Mouse (Mus musculus): ENCODE data around the gene Scnn1a. TPM values are rescaled to one million over a fixed set of nuclear protein-coding genes. Genes with fewer than 3 reads are reported as not detected.
A peak's percentile ranks its signal among the peaks of the same experiment; 100 is the strongest.

Gene Scnn1a
- polyA plus RNA-seq, 1 experiment from 2014 or later: 9.0 TPM

DNA sequence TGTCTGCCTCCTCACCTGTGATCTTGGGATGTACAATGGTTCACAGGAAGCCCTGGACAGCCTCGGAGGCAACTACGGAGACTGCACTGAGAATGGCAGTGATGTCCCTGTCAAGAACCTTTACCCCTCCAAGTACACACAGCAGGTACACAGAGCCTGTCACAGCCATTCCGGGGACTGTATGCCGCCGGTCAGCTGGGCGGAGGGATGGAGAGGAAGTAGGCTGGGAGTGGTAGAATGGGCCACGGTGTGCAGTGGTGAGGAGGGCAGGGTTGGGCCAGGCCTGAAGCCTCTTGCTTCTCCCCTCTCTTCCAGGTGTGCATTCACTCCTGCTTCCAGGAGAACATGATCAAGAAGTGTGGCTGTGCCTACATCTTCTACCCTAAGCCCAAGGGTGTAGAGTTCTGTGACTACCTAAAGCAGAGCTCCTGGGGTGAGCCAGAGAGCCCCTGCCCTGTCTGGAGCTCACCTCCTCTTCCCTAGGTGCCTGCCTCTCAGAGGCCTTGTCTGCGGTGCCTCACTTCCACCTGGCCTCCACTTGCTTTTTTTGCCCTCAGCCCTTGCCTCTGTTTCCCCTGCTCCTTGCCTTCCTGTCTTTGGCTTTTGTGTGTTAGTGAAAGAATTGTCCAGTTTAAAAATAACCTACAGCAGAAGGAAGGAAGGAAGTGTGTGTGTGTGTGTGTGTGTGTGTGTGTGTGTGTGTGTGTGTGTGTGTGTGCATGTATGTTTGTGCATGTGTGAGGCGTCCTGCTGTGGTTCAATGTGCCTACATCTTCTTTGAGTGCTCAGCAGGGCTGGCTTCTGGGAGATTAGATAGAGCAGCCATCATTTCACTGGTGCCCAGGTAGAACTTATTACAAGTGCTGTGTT is 18.6 kb downstream of the Scnn1a start:
- DNase-seq (ENCODE audit: low spot score): no peak

DNA sequence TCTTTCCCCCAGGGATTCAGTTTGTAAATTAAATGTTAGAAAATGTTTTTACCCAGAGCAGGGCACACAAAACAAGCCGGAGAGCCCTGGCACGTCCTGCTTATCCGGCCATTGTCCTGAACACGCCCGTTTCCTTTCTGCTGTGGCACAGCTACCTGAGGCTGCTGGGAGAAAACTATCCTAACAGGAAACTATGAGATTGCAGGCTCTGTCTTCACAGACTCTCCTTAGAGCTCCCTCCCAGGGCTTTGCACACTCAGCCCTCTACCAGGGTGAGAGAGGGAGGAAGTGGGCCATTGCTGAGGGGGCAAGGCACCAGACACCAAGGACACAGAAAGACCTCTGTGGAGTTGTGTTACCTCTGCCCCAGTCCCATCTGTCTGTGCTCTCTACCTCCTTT is 19.8 kb downstream of the Scnn1a start:
- DNase-seq (ENCODE audit: low spot score): no peak

- DNase-seq (ENCODE audit: low spot score): no peak
These were observed 21.7 kb downstream of the Scnn1a start for GRCm38 (mm10) chr6:125342198-125342597.

GRCm38 (mm10) chr6:125344084-125344483 is 23.6 kb downstream of the Scnn1a start:
- DNase-seq (ENCODE audit: low spot score): no peak

DNA sequence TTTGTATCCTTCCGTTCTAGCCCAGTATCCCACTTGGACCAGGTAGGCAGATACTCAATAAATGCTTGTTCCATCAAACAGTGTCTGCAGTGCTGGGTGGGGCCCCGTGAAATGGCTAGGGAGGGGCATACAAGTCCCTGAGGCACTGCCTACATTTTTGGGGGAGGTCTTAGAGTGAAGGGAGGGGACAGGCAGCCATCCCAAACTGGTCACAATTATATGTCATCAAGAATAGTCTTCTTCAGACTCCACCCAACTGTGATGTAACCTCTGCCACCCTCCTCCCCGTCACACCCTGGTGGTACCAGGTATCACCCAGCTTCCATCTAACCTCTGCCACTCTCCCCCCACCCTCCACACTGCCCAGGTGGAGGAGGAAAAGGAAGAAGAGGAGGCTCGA is 24.4 kb downstream of the Scnn1a start:
- no peak for DNase-seq (ENCODE audit: low spot score)

DNA sequence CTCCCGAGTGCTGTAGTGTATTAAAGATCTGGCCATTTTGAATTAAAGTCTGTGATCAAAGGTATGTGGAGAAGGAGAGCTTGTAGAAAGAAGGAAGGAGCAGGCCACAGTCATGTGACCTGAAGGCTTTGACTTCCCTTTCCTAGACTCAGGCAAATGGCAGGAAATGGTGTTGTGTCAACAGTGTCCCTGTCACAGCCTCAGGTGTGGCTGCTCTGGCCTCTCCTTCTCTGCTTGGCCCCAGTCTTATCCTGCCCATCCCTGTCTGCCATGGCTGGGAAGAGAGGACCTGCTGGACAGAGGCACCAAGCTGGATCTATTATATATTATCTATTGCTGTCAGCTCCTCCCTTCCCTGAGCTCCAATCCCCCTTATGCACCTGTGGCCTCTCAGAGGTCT is 25.2 kb downstream of the Scnn1a start:
- no peak for DNase-seq (ENCODE audit: low spot score)

DNA sequence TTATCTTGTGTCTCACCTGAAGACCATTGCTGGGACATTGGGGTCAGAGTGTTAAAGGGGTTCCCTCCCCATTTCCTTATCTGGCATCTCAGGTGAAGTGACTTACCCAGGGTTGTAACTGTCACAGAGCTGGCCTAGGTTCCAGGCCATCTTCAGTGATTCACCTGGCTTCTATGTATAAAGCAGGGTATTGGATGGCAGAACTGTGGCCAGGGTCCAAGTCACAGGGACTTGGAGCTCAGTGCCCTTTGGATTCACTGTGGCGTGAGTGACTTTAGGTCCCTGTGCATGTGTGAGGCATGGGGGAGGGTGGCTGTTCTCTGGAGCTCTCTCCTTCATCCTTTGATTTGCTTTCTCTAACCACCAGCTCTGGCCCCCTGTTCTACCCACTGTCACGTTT is 25.6 kb downstream of the Scnn1a start:
- no peak for DNase-seq (ENCODE audit: low spot score)

DNA sequence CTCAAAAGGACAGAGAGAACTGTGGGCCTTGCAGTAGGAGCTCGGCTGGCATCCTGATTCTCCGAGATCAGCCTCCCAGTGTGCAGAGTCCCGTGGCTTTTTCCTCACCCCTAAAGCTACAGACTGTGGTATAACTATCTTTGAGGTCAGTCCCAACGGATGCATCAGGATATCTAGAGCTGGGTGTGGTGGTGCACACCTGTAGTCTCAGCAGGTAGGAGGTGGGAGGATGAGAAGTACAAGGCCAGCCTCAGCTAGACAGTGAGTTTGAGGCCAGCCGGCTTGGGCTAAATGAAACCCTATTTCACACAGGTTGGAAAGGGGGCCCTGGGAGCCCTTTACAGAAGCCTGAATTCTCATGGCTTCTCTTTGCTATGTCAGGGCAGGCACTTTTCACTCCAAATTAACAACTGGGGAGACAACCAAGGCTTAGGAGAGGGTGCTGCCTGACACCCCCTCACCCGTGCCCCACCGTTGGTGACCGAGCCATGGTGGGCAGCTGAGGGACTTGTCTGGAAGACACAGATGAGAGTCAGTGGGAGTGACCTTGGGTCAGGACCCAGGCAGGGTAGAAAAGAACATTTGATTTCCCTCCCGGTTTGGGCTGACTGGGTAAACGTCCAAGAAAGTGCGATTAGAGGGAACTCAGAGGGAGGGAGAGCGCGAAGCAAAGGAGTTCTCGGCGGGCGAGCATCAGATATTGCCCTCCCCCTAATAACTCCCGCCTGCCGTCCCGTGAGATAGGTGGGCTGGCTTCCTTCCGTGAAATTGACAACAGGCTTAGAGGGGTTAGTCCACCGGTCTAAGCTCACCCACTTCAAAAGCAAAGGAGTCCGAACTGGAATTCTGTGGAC is 28.5 kb downstream of the Scnn1a start, which contains the start of gene Tnfrsf1a:
TSS of gene Tnfrsf1a (plus strand) at position 642 of the 854 bp plus-strand sequence.
- no peak for DNase-seq (ENCODE audit: low spot score)

- DNase-seq (ENCODE audit: low spot score): peak; percentile 72
These were observed 29.2 kb downstream of the Scnn1a start for GRCm38 (mm10) chr6:125349575-125350230.

GRCm38 (mm10) chr6:125350231-125350994 is 30.0 kb downstream of the Scnn1a start:
- DNase-seq (ENCODE audit: low spot score): no peak

GRCm38 (mm10) chr6:125350995-125351324 is 30.5 kb downstream of the Scnn1a start:
- no peak for DNase-seq (ENCODE audit: low spot score)

- DNase-seq (ENCODE audit: low spot score): no peak
These were observed 31.0 kb downstream of the Scnn1a start for GRCm38 (mm10) chr6:125351368-125352045.

DNA sequence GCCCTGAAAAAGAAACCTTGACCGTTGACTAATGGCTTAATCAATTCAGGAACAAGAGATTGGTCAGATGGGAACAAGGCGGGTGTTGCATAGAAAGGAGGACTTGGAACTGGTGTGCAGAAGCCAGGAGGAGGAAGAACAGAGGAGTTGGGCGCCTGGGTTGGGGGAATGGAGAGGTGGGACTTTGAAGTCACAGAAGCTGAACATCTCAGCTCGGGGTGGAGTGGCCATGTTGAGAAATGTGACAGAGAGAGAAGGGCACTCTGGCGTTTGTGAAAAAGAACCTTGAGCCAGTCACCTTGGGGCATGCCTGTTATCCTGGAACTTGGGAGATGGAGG is 31.6 kb downstream of the Scnn1a start:
- DNase-seq (ENCODE audit: low spot score): no peak

DNA sequence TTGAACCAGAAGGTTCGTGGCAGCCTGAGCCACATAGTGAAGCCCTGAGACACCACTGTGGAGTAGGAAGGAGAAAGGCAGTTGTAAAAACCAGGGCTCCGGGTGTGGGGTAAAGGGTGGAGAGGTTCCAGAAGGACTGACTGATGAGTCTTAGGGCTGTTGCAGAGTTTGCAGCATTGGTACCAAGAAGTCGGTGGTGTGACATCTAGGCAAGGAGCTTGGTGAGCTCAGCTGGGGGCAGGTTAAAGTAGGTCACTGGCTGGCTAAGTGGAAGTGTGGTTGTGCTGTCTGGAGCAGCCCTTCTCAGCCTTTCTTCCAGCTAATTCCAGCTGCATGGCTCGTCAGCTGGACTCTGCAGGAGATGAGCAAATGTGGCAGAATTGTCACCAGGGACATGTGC is 32.4 kb downstream of the Scnn1a start:
- peak; percentile 66 for DNase-seq (ENCODE audit: low spot score)

DNA sequence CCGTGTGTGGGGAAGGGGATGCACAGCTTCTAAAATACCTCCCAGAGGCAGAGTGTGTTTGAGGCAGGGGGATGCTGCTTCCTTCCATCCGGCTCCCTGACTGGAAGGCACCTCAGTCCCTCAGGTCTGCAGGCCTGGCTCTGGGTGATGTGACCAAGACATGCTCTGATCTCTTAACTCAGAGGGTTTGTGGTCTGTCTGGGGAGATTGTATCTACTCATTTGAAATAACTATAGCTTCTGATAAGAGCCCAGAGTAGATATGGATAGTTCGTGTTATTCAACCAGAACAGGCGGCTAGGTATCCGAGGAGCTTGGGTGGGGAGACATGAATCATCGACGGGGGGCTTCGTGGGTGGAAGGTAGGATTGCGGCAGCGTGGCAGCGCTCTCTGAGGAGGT is 32.8 kb downstream of the Scnn1a start:
- DNase-seq (ENCODE audit: low spot score): no peak

DNA sequence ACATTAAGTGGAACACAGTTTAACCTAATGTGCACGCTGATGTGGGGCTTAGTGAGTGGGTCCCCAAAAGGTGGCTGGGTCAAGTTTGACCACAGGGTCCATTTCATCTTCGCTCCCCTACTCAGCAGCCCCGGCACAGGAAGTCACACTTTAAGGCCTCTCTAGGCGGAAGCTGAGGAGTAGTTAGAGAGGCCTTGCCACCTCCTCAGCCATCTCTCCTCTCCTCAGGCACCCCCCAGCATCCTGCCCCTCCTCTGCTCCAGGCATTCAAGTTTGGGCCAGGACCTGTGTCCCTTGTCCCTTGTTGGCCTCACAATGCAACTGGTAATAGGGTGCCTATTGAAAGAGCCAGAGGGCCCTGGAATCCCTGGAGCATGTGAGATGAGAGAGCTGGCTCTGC is 33.2 kb downstream of the Scnn1a start:
- DNase-seq (ENCODE audit: low spot score): peak; percentile 74

- no peak for DNase-seq (ENCODE audit: low spot score)
These were observed 34.1 kb downstream of the Scnn1a start for GRCm38 (mm10) chr6:125354352-125355151.

- DNase-seq (ENCODE audit: low spot score): peak; percentile 97
These were observed 34.8 kb downstream of the Scnn1a start for GRCm38 (mm10) chr6:125355197-125355741.

DNA sequence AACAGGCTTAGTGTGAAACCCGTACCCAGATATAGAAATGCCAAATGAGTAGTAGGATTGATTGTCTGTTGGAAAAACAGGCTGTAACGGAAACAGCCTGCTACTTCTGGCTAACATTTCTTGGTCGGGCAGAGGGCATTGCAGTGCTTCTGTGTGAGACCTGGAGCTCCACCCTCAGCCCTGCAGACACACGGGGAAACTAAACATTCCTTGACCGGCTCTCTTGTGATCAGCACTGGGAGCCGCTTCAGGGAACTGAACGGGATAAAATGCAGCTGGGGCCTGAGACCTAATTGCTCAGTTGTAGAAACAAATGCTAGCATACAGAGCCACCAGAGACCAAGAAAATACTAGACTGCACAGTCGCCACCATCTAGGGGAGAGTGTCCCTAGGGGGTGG is 35.8 kb downstream of the Scnn1a start:
- DNase-seq (ENCODE audit: low spot score): no peak

DNA sequence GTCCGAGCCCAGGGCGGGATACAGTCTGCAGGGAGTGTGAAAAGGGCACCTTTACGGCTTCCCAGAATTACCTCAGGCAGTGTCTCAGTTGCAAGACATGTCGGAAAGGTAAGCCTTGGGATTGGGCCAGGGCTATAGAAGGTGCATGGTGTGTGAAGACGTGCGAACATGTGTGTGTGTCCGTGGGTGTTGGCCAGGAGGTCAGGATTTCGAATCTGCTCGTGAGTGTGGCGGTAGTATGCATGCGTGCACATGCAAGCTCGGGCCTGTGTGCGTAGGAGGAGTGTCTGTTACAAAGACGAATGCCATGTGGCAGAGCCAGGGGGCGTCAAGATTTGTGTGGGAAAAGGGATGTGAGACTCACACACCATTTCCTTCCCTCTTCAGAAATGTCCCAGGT is 36.9 kb downstream of the Scnn1a start:
- DNase-seq (ENCODE audit: low spot score): no peak
